Mouse (Mus musculus): ENCODE measurements around the gene Pde12. TPM values are rescaled to one million over a fixed set of nuclear protein-coding genes. Genes with fewer than 3 reads are reported as not detected.
"Not testable (repeated sequence)": the region's sequence is repeated elsewhere in the genome, so short reads cannot be mapped to it uniquely, and the experiment has no call there.

Pde12 gene
- total RNA-seq (2014; fragmentation: Nextera tagmentation) (16.7 and 18.7 TPM in 2 replicates), total RNA-seq (2017) (13.1 and 14.2 TPM in 2 replicates), polyA plus RNA-seq (2012) (12.3 and 13.5 TPM in 2 replicates)

- TF ChIP-seq GATA2 (IDR thresholded peaks at IDR 0.05; ENCODE audit: borderline replicate concordance, low read depth, low read length) (no peak), TAL1 (conservative IDR thresholded peaks at IDR 0.05; ENCODE audit: low read depth, low read length) (no peak), GATA1 (IDR thresholded peaks at IDR 0.05; ENCODE audit: borderline replicate concordance, low read length) (no peak), POLR2AphosphoS5 (IDR thresholded peaks at IDR 0.05; ENCODE audit: insufficient replicate concordance, low read depth, low read length) (no peak), CTCF (IDR thresholded peaks at IDR 0.05; ENCODE audit: low read depth, low read length) (no peak)
- Histone ChIP-seq H3K4me3 (ENCODE audit: low read depth, low read length) (peak within 1 kb of the TSS; percentile 99), H3K27me3 (ENCODE audit: insufficient read depth, low read length) (no peaks in the 10 kb centered on the region), H3K9me3 (replicated peaks) (no peaks in the 10 kb centered on the region), H3K4me1 (ENCODE audit: insufficient read depth, low read depth, low read length) (peaks cover 41% of the 10 kb centered on the region), H3K36me3 (replicated peaks) (peaks cover 37% of the 10 kb centered on the region)
- DNase-seq (ENCODE audit: low spot score) (peak; percentile 84), ATAC-seq (ENCODE audit: extremely low read depth, insufficient number of reproducible peaks, low FRiP score, poor library complexity, severe bottlenecking) (peak; percentile 86)
These were observed at the start of gene Pde12 for GRCm38 (mm10) chr14:26669292-26670073. TSS of gene Pde12 (minus strand) at chr14:26669883.

- ATAC-seq (ENCODE audit: extremely low read depth, insufficient number of reproducible peaks, low FRiP score, poor library complexity, severe bottlenecking); H3K4me1 ChIP-seq (ENCODE audit: insufficient read depth, low read depth, low read length); H3K36me3 ChIP-seq (replicated peaks); H3K27me3 ChIP-seq (ENCODE audit: insufficient read depth, low read length); DNase-seq (ENCODE audit: low spot score); H3K4me3 ChIP-seq (ENCODE audit: low read depth, low read length); H3K9me3 ChIP-seq (replicated peaks): not testable (repeated sequence)
These were observed 35.6 kb upstream of the Pde12 start for GRCm38 (mm10) chr14:26705246-26705645.

- Histone ChIP-seq H3K36me3 (replicated peaks) (no peaks in the 10 kb centered on the region), H3K4me1 (ENCODE audit: insufficient read depth, low read depth, low read length) (no peaks in the 10 kb centered on the region), H3K4me3 (ENCODE audit: low read depth, low read length) (no peak overlapping the region), H3K27me3 (ENCODE audit: insufficient read depth, low read length) (peaks cover 3% of the 10 kb centered on the region; the same call in 1 of the 2 replicates), H3K9me3 (replicated peaks) (no peaks in the 10 kb centered on the region)
- no peak for DNase-seq (ENCODE audit: low spot score)
- no peak for TF ChIP-seq GATA2 (IDR thresholded peaks at IDR 0.05; ENCODE audit: borderline replicate concordance, low read depth, low read length)
- no peak for TF ChIP-seq POLR2AphosphoS5 (IDR thresholded peaks at IDR 0.05; ENCODE audit: insufficient replicate concordance, low read depth, low read length)
- TF ChIP-seq GATA1 (IDR thresholded peaks at IDR 0.05; ENCODE audit: borderline replicate concordance, low read length) = no peak
- TF ChIP-seq TAL1 (conservative IDR thresholded peaks at IDR 0.05; ENCODE audit: low read depth, low read length) = no peak
- TF ChIP-seq CTCF (IDR thresholded peaks at IDR 0.05; ENCODE audit: low read depth, low read length) = no peak
- ATAC-seq (ENCODE audit: extremely low read depth, insufficient number of reproducible peaks, low FRiP score, poor library complexity, severe bottlenecking) = no peak
These were observed 28.2 kb upstream of the Pde12 start for GRCm38 (mm10) chr14:26697912-26698311.

- no peak for ATAC-seq (ENCODE audit: extremely low read depth, insufficient number of reproducible peaks, low FRiP score, poor library complexity, severe bottlenecking)
These were observed 23.3 kb upstream of the Pde12 start, which contains the start of gene Dnah12 for GRCm38 (mm10) chr14:26692974-26693373. TSS of gene Dnah12 (plus strand) at chr14:26693274.

GRCm38 (mm10) chr14:26691363-26691762, 21.7 kb upstream of the Pde12 start:
- peaks cover 3% of the 10 kb centered on the region; the same call in 1 of the 2 replicates for H3K27me3 ChIP-seq (ENCODE audit: insufficient read depth, low read length)
- H3K4me3 ChIP-seq (ENCODE audit: low read depth, low read length) = no peak overlapping the region
- no peak for ATAC-seq (ENCODE audit: extremely low read depth, insufficient number of reproducible peaks, low FRiP score, poor library complexity, severe bottlenecking)

More at GRCm38 (mm10) chr14:26692974-26693373, 23.3 kb upstream of the Pde12 start, which contains the start of gene Dnah12:
- no peaks in the 10 kb centered on the region for H3K4me1 ChIP-seq (ENCODE audit: insufficient read depth, low read depth, low read length)
- peaks cover 3% of the 10 kb centered on the region; the same call in 1 of the 2 replicates for H3K27me3 ChIP-seq (ENCODE audit: insufficient read depth, low read length)
- H3K9me3 ChIP-seq (replicated peaks) = no peaks in the 10 kb centered on the region
- no peak for TF ChIP-seq GATA1 (IDR thresholded peaks at IDR 0.05; ENCODE audit: borderline replicate concordance, low read length)
- TF ChIP-seq POLR2AphosphoS5 (IDR thresholded peaks at IDR 0.05; ENCODE audit: insufficient replicate concordance, low read depth, low read length) = no peak
- no peak for TF ChIP-seq CTCF (IDR thresholded peaks at IDR 0.05; ENCODE audit: low read depth, low read length)
- TF ChIP-seq GATA2 (IDR thresholded peaks at IDR 0.05; ENCODE audit: borderline replicate concordance, low read depth, low read length) = no peak
- TF ChIP-seq TAL1 (conservative IDR thresholded peaks at IDR 0.05; ENCODE audit: low read depth, low read length) = no peak
- no peak for DNase-seq (ENCODE audit: low spot score)
- H3K36me3 ChIP-seq (replicated peaks) = no peaks in the 10 kb centered on the region
- no peak within 1 kb of the TSS for H3K4me3 ChIP-seq (ENCODE audit: low read depth, low read length)

GRCm38 (mm10) chr14:26690727-26691126, 21.0 kb upstream of the Pde12 start:
- DNase-seq (ENCODE audit: low spot score) (no peak), ATAC-seq (ENCODE audit: extremely low read depth, insufficient number of reproducible peaks, low FRiP score, poor library complexity, severe bottlenecking) (no peak)
- H3K36me3 ChIP-seq (replicated peaks) = no peaks in the 10 kb centered on the region
- H3K4me1 ChIP-seq (ENCODE audit: insufficient read depth, low read depth, low read length) = no peaks in the 10 kb centered on the region
- TF ChIP-seq GATA1 (IDR thresholded peaks at IDR 0.05; ENCODE audit: borderline replicate concordance, low read length) = no peak
- TF ChIP-seq GATA2 (IDR thresholded peaks at IDR 0.05; ENCODE audit: borderline replicate concordance, low read depth, low read length) = no peak
- no peak for TF ChIP-seq CTCF (IDR thresholded peaks at IDR 0.05; ENCODE audit: low read depth, low read length)
- no peak for TF ChIP-seq POLR2AphosphoS5 (IDR thresholded peaks at IDR 0.05; ENCODE audit: insufficient replicate concordance, low read depth, low read length)
- TF ChIP-seq TAL1 (conservative IDR thresholded peaks at IDR 0.05; ENCODE audit: low read depth, low read length) = no peak
- no peaks in the 10 kb centered on the region for H3K9me3 ChIP-seq (replicated peaks)
- no peak overlapping the region for H3K4me3 ChIP-seq (ENCODE audit: low read depth, low read length)
- H3K27me3 ChIP-seq (ENCODE audit: insufficient read depth, low read length) = peaks cover 3% of the 10 kb centered on the region; the same call in 1 of the 2 replicates

More at GRCm38 (mm10) chr14:26691363-26691762, 21.7 kb upstream of the Pde12 start:
- Histone ChIP-seq H3K36me3 (replicated peaks) (no peaks in the 10 kb centered on the region), H3K9me3 (replicated peaks) (no peaks in the 10 kb centered on the region), H3K4me1 (ENCODE audit: insufficient read depth, low read depth, low read length) (no peaks in the 10 kb centered on the region)
- no peak for DNase-seq (ENCODE audit: low spot score)
- TF ChIP-seq TAL1 (conservative IDR thresholded peaks at IDR 0.05; ENCODE audit: low read depth, low read length) = no peak
- TF ChIP-seq CTCF (IDR thresholded peaks at IDR 0.05; ENCODE audit: low read depth, low read length) = no peak
- no peak for TF ChIP-seq POLR2AphosphoS5 (IDR thresholded peaks at IDR 0.05; ENCODE audit: insufficient replicate concordance, low read depth, low read length)
- no peak for TF ChIP-seq GATA2 (IDR thresholded peaks at IDR 0.05; ENCODE audit: borderline replicate concordance, low read depth, low read length)
- no peak for TF ChIP-seq GATA1 (IDR thresholded peaks at IDR 0.05; ENCODE audit: borderline replicate concordance, low read length)

Data from G1E (cell line).